Mouse (Mus musculus) MEL (cell line): ENCODE data around the gene Gm21970. TPM values are rescaled to one million over a fixed set of nuclear protein-coding genes. Genes with fewer than 3 reads are reported as not detected.

Experiments used
- DNase-seq: peaks from one replicate; pipeline ENCODE4 v3.0.0; 2011; ENCODE audit warnings: low read depth, low spot score
- H3K27ac ChIP-seq: 2 replicates; pipeline ENCODE4 v1.5.1; 2012; ENCODE audit warnings: low read depth, mild to moderate bottlenecking, control low read depth, low read length, moderate library complexity; ENCODE audit not compliant: control insufficient read depth
- H3K27me3 ChIP-seq, 2 experiments: fragments of 150-350 bp in 1 of 2; sonication (generic) in 1 of 2; 2 replicates each; pipeline ENCODE4 v1.6.1; 2012; ENCODE audit warnings: low read length in 2 of 2, mild to moderate bottlenecking in 2 of 2, improper control_type of control experiment in 1 of 2, moderate library complexity in 1 of 2; ENCODE audit not compliant: insufficient read depth in 2 of 2, control insufficient read depth in 1 of 2
- H3K36me3 ChIP-seq, 2 experiments: 2 replicates each; pipeline ENCODE4 v1.6.1; 2012 to 2014; ENCODE audit warnings: low read length in 2 of 2, improper control_type of control experiment in 1 of 2, inconsistent platforms in 1 of 2, mild to moderate bottlenecking in 1 of 2; ENCODE audit not compliant: insufficient read depth in 2 of 2, control insufficient read depth in 1 of 2
- H3K4me1 ChIP-seq, 2 experiments: fragments of 150-350 bp in 1 of 2; sonication (generic) in 1 of 2; 2 replicates each; pipeline ENCODE4 v1.6.1; 2012; ENCODE audit warnings: low read length in 2 of 2, improper control_type of control experiment in 1 of 2, mild to moderate bottlenecking in 1 of 2; ENCODE audit not compliant: insufficient read depth in 2 of 2, control insufficient read depth in 1 of 2
- H3K4me3 ChIP-seq, 2 experiments: fragments of 150-350 bp in 1 of 2; sonication (generic) in 1 of 2; 2 replicates each; pipeline ENCODE4 v1.5.1; 2012; ENCODE audit warnings: low read depth in 2 of 2, low read length in 2 of 2, mild to moderate bottlenecking in 2 of 2, moderate library complexity in 2 of 2, control low read depth in 1 of 2, improper control_type of control experiment in 1 of 2; ENCODE audit not compliant: control insufficient read depth in 1 of 2, insufficient read depth in 1 of 2
- H3K79me2 ChIP-seq: 2 replicates; pipeline ENCODE4 v1.6.1; 2012; ENCODE audit warnings: mild to moderate bottlenecking, low read length, moderate library complexity; ENCODE audit not compliant: control insufficient read depth, poor library complexity, insufficient read depth
- H3K9ac ChIP-seq: 2 replicates; pipeline ENCODE4 v1.6.1; 2012; ENCODE audit warnings: low read depth, mild to moderate bottlenecking, control low read depth, low read length, moderate library complexity; ENCODE audit not compliant: control insufficient read depth, poor library complexity, severe bottlenecking
- H3K9me3 ChIP-seq: fragments of 150-350 bp; sonication (generic); replicated peaks from 2 replicates; pipeline ENCODE4 v1.6.1; 2012; ENCODE audit warnings: mild to moderate bottlenecking, low read length, improper control_type of control experiment, moderate library complexity; ENCODE audit not compliant: insufficient read depth
- BHLHE40 ChIP-seq: IDR thresholded peaks from 2 replicates; pipeline ENCODE4 v1.6.1; 2012; ENCODE audit warnings: low read depth, mild to moderate bottlenecking, inconsistent platforms, low read length, improper control_type of control experiment, borderline replicate concordance
- CTCF ChIP-seq, 3 experiments: IDR thresholded peaks in 2 of 3; conservative IDR thresholded peaks in 1 of 3; 2 replicates each; pipeline ENCODE4 v1.5.1; 2011 to 2012; ENCODE audit warnings: low read length in 3 of 3, low read depth in 2 of 3, mild to moderate bottlenecking in 2 of 3, improper control_type of control experiment in 1 of 3, inconsistent platforms in 1 of 3, mixed read lengths in 1 of 3, moderate library complexity in 1 of 3; ENCODE audit not compliant: control insufficient read depth in 1 of 3, insufficient read depth in 1 of 3, poor library complexity in 1 of 3, severe bottlenecking in 1 of 3
- E2F4 ChIP-seq: IDR thresholded peaks from 2 replicates; pipeline ENCODE4 v1.6.1; 2011; ENCODE audit warnings: low read depth, low read length, improper control_type of control experiment, borderline replicate concordance
- EP300 ChIP-seq, 2 experiments: IDR thresholded peaks; 2 replicates each; pipeline ENCODE4 v1.6.1; 2011; ENCODE audit warnings: improper control_type of control experiment in 2 of 2, low read length in 2 of 2, low read depth in 1 of 2, mild to moderate bottlenecking in 1 of 2
- GABPA ChIP-seq: IDR thresholded peaks from 2 replicates; pipeline ENCODE4 v1.6.1; 2012; ENCODE audit warnings: low read depth, mild to moderate bottlenecking, inconsistent platforms, low read length, improper control_type of control experiment, moderate library complexity
- HCFC1 ChIP-seq: IDR thresholded peaks from 2 replicates; pipeline ENCODE4 v1.6.1; 2012; ENCODE audit warnings: low read depth, mild to moderate bottlenecking, inconsistent platforms, low read length, improper control_type of control experiment, moderate library complexity
- JUND ChIP-seq: IDR thresholded peaks from 2 replicates; pipeline ENCODE4 v1.6.1; 2011; ENCODE audit warnings: low read depth, mild to moderate bottlenecking, improper control_type of control experiment, low read length
- MAFK ChIP-seq: IDR thresholded peaks from 2 replicates; pipeline ENCODE4 v1.6.1; 2011; ENCODE audit warnings: low read depth, mild to moderate bottlenecking, low read length, improper control_type of control experiment, borderline replicate concordance
- NRF1 ChIP-seq: IDR thresholded peaks from 2 replicates; pipeline ENCODE4 v1.6.1; 2014; ENCODE audit warnings: low read depth, mild to moderate bottlenecking, inconsistent platforms, low read length, improper control_type of control experiment, moderate library complexity; ENCODE audit not compliant: poor library complexity, insufficient read depth, severe bottlenecking
- POLR2AphosphoS2 ChIP-seq: IDR thresholded peaks from 2 replicates; pipeline ENCODE4 v1.6.1; 2011; ENCODE audit warnings: low read length, improper control_type of control experiment
- POLR2AphosphoS5 ChIP-seq: IDR thresholded peaks from 2 replicates; pipeline ENCODE4 v1.6.1; 2012; ENCODE audit warnings: low read depth, borderline replicate concordance, mild to moderate bottlenecking, inconsistent platforms, low read length, moderate library complexity, mixed read lengths
- RAD21 ChIP-seq: IDR thresholded peaks from 2 replicates; pipeline ENCODE4 v1.6.1; 2011; ENCODE audit warnings: mild to moderate bottlenecking, low read depth, low read length, improper control_type of control experiment
- SIN3A ChIP-seq: IDR thresholded peaks from 2 replicates; pipeline ENCODE4 v1.6.1; 2012; ENCODE audit warnings: low read length, improper control_type of control experiment, inconsistent platforms
- SMC3 ChIP-seq: IDR thresholded peaks from 2 replicates; pipeline ENCODE4 v1.6.1; 2011; ENCODE audit warnings: low read depth, low read length, improper control_type of control experiment
- TBP ChIP-seq: IDR thresholded peaks from 2 replicates; pipeline ENCODE4 v1.8.0; 2011; ENCODE audit warnings: low read depth, low read length, improper control_type of control experiment
- USF2 ChIP-seq, 2 experiments: IDR thresholded peaks; 2 replicates each; pipeline ENCODE4 v1.6.1; 2011 to 2012; ENCODE audit warnings: improper control_type of control experiment in 2 of 2, low read length in 2 of 2, borderline replicate concordance in 1 of 2, inconsistent platforms in 1 of 2, low read depth in 1 of 2, mild to moderate bottlenecking in 1 of 2; ENCODE audit not compliant: insufficient read depth in 1 of 2
- ZC3H11A ChIP-seq: IDR thresholded peaks from 2 replicates; pipeline ENCODE4 v1.6.1; 2012; ENCODE audit warnings: low read depth, mild to moderate bottlenecking, inconsistent platforms, low read length, improper control_type of control experiment
- ZMIZ1 ChIP-seq: IDR thresholded peaks from 2 replicates; pipeline ENCODE4 v1.6.1; 2012; ENCODE audit warnings: low read depth, mild to moderate bottlenecking, inconsistent platforms, low read length, improper control_type of control experiment, moderate library complexity
- ZNF384 ChIP-seq: IDR thresholded peaks from 2 replicates; pipeline ENCODE4 v1.6.1; 2012; ENCODE audit warnings: low read depth, mild to moderate bottlenecking, inconsistent platforms, low read length, improper control_type of control experiment
- polyA plus RNA-seq, 2 experiments: library from polyadenylated mRNA; stranded (reverse) in 1 of 2; unstranded in 1 of 2; fragments of >175 nt in 1 of 2; fragments of >200 nt in 1 of 2; gene quantifications; 2 replicates each; pipeline versions ENCODE4 v1.2.1 to v1.2.4; 2012; ENCODE audit warnings: low replicate concordance in 2 of 2, low read depth in 1 of 2; ENCODE audit not compliant: insufficient read length in 2 of 2, insufficient read depth in 1 of 2, missing spikeins in 1 of 2
- total RNA-seq: library from RNA; depleted of rRNA; stranded (reverse); fragments of 300-350 nt; gene quantifications from 2 replicates; pipeline ENCODE4 v1.2.3, GENCODE M21; 2012

The Gm21970 gene
- total and polyA plus RNA-seq, 3 experiments: not detected

DNA sequence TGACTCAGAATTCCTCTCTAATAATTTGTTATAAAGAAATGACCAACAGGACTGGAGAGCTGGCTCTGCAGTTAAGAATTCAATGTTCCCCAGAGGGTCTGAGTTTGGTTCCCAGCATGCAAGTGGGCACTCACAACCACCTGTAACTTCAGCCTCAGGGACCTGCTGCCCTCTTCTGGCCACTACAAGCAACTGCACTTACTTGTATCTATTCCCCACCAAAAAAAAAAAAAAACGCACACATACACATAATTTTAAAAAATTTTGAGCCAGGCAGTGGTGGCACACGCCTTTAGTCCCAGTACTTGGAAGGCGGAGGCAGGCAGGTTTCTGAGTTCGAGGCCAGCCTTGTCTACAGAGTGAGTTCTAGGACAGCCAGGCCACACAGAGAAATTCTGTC lies 1.4 kb upstream of the Gm21970 start:
- H3K9me3 ChIP-seq: no peaks in the 10 kb centered on the region
- DNase-seq: peak; percentile 84
- TF ChIP-seq TBP (peak; percentile 93), ZC3H11A (peak; percentile 60), CTCF (IDR thresholded peaks at IDR 0.05 in 2 of 3, conservative IDR thresholded peaks at IDR 0.05 in 1 of 3; ENCODE audit: control insufficient read depth in 1 of 3, insufficient read depth in 1 of 3, low read depth in 2 of 3, low read length in 3 of 3, poor library complexity in 1 of 3, severe bottlenecking in 1 of 3) (peak; percentile 61 to 74 (median 69)), RAD21 (peak; percentile 76), SMC3 (peak; percentile 64), HCFC1 (peak; percentile 39; the same call in 1 of the 2 replicates), POLR2AphosphoS2 (no peak), ZMIZ1 (no peak), ZNF384 (peak; percentile 92)
- no peak overlapping the region for H3K27ac ChIP-seq
- no peak overlapping the region for H3K9ac ChIP-seq
- H3K27me3 ChIP-seq: no peaks in the 10 kb centered on the region
- no peak overlapping the region for H3K4me3 ChIP-seq
- no peaks in the 10 kb centered on the region for H3K79me2 ChIP-seq
- H3K4me1 ChIP-seq: no peaks in the 10 kb centered on the region; a peak in 1 of 4 replicates
- H3K36me3 ChIP-seq: peaks cover 3 to 21% of the 10 kb centered on the region in 2 experiments

DNA sequence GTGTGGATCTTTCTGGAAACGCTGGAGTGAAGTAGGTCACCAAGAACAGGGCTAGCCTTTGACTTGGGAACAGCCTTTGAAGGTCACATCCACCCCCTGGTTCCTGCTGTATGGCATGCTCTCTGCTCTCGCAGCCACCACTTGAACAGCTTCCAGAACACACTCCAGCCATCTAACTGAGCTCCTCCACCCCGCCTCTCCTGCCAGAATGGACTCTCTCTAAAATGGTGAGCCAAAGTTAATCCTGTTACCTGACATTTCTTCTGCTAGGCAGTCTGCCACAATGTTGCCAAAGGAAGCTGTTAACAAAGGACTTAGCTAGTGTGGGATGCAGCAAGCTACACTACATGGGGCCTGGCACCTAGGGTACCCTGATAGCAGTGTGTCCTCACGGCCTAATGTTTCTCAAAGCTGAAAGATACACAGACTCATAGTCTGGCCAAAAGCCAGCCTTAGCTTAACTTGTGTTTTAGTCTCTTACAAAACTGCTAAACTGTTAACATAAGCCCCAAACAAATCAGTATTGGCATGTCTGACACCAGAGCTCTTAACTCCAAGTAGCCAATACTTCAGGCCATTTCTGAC lies 3.4 kb downstream of the Gm21970 start:
- H3K9me3 ChIP-seq: no peaks in the 10 kb centered on the region
- H3K79me2 ChIP-seq: no peaks in the 10 kb centered on the region
- no peaks in the 10 kb centered on the region for H3K27me3 ChIP-seq
- peak; percentile 50 for DNase-seq
- peaks cover 16 to 19% of the 10 kb centered on the region in 2 experiments for H3K4me1 ChIP-seq
- H3K36me3 ChIP-seq: peaks cover 7 to 26% of the 10 kb centered on the region in 2 experiments
- peak overlapping the region; percentile 13; the same call in 1 of the 2 replicates for H3K27ac ChIP-seq
- H3K4me3 ChIP-seq: no peak overlapping the region
- no peak for TF ChIP-seq MAFK
- no peak for TF ChIP-seq NRF1
- TF ChIP-seq SIN3A: no peak
- TF ChIP-seq BHLHE40: no peak
- no peak for TF ChIP-seq EP300 (IDR thresholded peaks at IDR 0.05; ENCODE audit: low read depth in 1 of 2, low read length in 2 of 2)
- no peak for TF ChIP-seq JUND
- no peak for TF ChIP-seq POLR2AphosphoS2
- TF ChIP-seq ZMIZ1: no peak
- no peak for TF ChIP-seq USF2 (IDR thresholded peaks at IDR 0.05; ENCODE audit: borderline replicate concordance in 1 of 2, insufficient read depth in 1 of 2, low read depth in 1 of 2, low read length in 2 of 2)
- no peak for TF ChIP-seq POLR2AphosphoS5
- TF ChIP-seq GABPA: no peak
- TF ChIP-seq E2F4: no peak
- TF ChIP-seq HCFC1: no peak
- H3K9ac ChIP-seq: no peak overlapping the region
